Mouse (Mus musculus) liver, embryonic 15.5 days (tissue): ENCODE data around the gene Gm20219. TPM values are rescaled to one million over a fixed set of nuclear protein-coding genes. Genes with fewer than 3 reads are reported as not detected.
A peak's percentile ranks its signal among the peaks of the same experiment; 100 is the strongest.

Source experiments
- ATAC-seq: fragments of 200-750 bp; cut with Nextera tagmentation; 2 replicates; pipeline ENCODE4 v1.8.0; 2017; ENCODE audit warnings: moderate number of reproducible peaks, mild to moderate bottlenecking, moderate library complexity; ENCODE audit not compliant: insufficient read depth
- H3K27ac ChIP-seq: fragments of 300-500 bp; sonication (generic); replicated peaks from 2 replicates; pipeline ENCODE4 v1.5.1; 2015; ENCODE audit warnings: mild to moderate bottlenecking, inconsistent platforms
- H3K27me3 ChIP-seq: fragments of 300-500 bp; sonication (generic); 2 replicates; pipeline ENCODE4 v1.6.1; 2015; ENCODE audit warnings: mild to moderate bottlenecking, inconsistent platforms
- H3K36me3 ChIP-seq: fragments of 300-500 bp; sonication (generic); replicated peaks from 2 replicates; pipeline ENCODE4 v1.6.1; 2015; ENCODE audit warnings: moderate library complexity, mild to moderate bottlenecking, inconsistent platforms
- H3K4me1 ChIP-seq: fragments of 300-500 bp; sonication (generic); replicated peaks from 2 replicates; pipeline ENCODE4 v1.6.1; 2015; ENCODE audit warnings: inconsistent platforms
- H3K4me2 ChIP-seq: fragments of 300-500 bp; sonication (generic); 2 replicates; pipeline ENCODE4 v1.6.1; 2015; ENCODE audit warnings: moderate library complexity, mild to moderate bottlenecking, inconsistent platforms
- H3K4me3 ChIP-seq: fragments of 300-500 bp; sonication (generic); replicated peaks from 2 replicates; pipeline ENCODE4 v1.5.1; 2015; ENCODE audit warnings: mild to moderate bottlenecking, inconsistent platforms
- H3K9ac ChIP-seq: fragments of 300-500 bp; sonication (generic); 2 replicates; pipeline ENCODE4 v1.6.1; 2015; ENCODE audit warnings: moderate library complexity, mild to moderate bottlenecking, inconsistent platforms
- H3K9me3 ChIP-seq: fragments of 300-500 bp; sonication (generic); replicated peaks from 2 replicates; pipeline ENCODE4 v1.6.1; 2016; ENCODE audit warnings: inconsistent platforms
- WGBS: fragments of 180-500 bp; shearing (Covaris S2); methylation state at CpG from one replicate; pipeline ENCODE4 v1.1.7; 2015; ENCODE audit warnings: mixed read lengths; ENCODE audit not compliant: insufficient replicate concordance; 5-methylcytosine and 5-hydroxymethylcytosine counted together
- polyA plus RNA-seq: library from polyadenylated mRNA; unstranded; fragments of >200 nt; fragmentation: Nextera tagmentation; extraction: Ambion mirVana; gene quantifications from 2 replicates; pipeline ENCODE4 v1.2.1, GENCODE M21; 2015

Gene Gm20219
- polyA plus RNA-seq, 1 experiment from 2014 or later: 0.12 TPM

GRCm38 (mm10) chr17:56511707-56512090 is 42.5 kb downstream of the Gm20219 start:
- peak overlapping the region; percentile 35 for H3K4me2 ChIP-seq
- no peak overlapping the region for H3K4me3 ChIP-seq
- H3K9ac ChIP-seq: no peak overlapping the region

GRCm38 (mm10) chr17:56510970-56511706 is 43.0 kb downstream of the Gm20219 start:
- no peaks in the 10 kb centered on the region for H3K36me3 ChIP-seq
- 8% methylated on average over 60 of the region's 60 CpGs for WGBS
- H3K4me3 ChIP-seq: peak overlapping the region; percentile 18; the same call in 1 of the 2 replicates
- ATAC-seq: no peak
- peak overlapping the region; percentile 35 for H3K4me2 ChIP-seq
- peaks cover 28% of the 10 kb centered on the region for H3K4me1 ChIP-seq
- no peak overlapping the region for H3K9ac ChIP-seq
- no peaks in the 10 kb centered on the region for H3K9me3 ChIP-seq
- H3K27ac ChIP-seq: no peak overlapping the region
- H3K27me3 ChIP-seq: peaks cover 80% of the 10 kb centered on the region

More at GRCm38 (mm10) chr17:56511707-56512090, 42.5 kb downstream of the Gm20219 start:
- 27% methylated on average over 29 of the region's 29 CpGs for WGBS
- Histone ChIP-seq H3K36me3 (no peaks in the 10 kb centered on the region), H3K9me3 (no peaks in the 10 kb centered on the region), H3K27ac (no peak overlapping the region), H3K27me3 (peaks cover 86% of the 10 kb centered on the region), H3K4me1 (peaks cover 26% of the 10 kb centered on the region)
- no peak for ATAC-seq

- no peak overlapping the region for H3K27ac ChIP-seq
- WGBS: 21% methylated on average over 27 of the region's 27 CpGs
- H3K4me1 ChIP-seq: peaks cover 23% of the 10 kb centered on the region
- no peak overlapping the region for H3K4me3 ChIP-seq
- H3K4me2 ChIP-seq: 0 out of 2 replicates have a peak overlapping the region, but pooled peaks have one; percentile 18
- H3K36me3 ChIP-seq: no peaks in the 10 kb centered on the region
- no peak for ATAC-seq
- no peak overlapping the region for H3K9ac ChIP-seq
- H3K27me3 ChIP-seq: peaks cover 74% of the 10 kb centered on the region
- H3K9me3 ChIP-seq: no peaks in the 10 kb centered on the region
Observed at GRCm38 (mm10) chr17:56510473-56510969, 43.7 kb downstream of the Gm20219 start.

GRCm38 (mm10) chr17:56509707-56510472 is 44.3 kb downstream of the Gm20219 start:
- WGBS: 7% methylated on average over 33 of the region's 37 CpGs
- ATAC-seq: no peak
- Histone ChIP-seq H3K27ac (no peak overlapping the region), H3K4me1 (peaks cover 23% of the 10 kb centered on the region), H3K36me3 (no peaks in the 10 kb centered on the region), H3K9me3 (no peaks in the 10 kb centered on the region), H3K27me3 (peaks cover 68% of the 10 kb centered on the region), H3K9ac (no peak overlapping the region), H3K4me3 (no peak overlapping the region), H3K4me2 (peak overlapping the region; percentile 18; the same call in 1 of the 2 replicates)

- Histone ChIP-seq H3K27ac (no peak overlapping the region), H3K9me3 (no peaks in the 10 kb centered on the region), H3K9ac (no peak overlapping the region), H3K27me3 (peaks cover 61% of the 10 kb centered on the region), H3K4me3 (no peak overlapping the region), H3K4me1 (peaks cover 23% of the 10 kb centered on the region), H3K4me2 (no peak overlapping the region), H3K36me3 (no peaks in the 10 kb centered on the region)
- WGBS: 46% methylated on average over 10 of the region's 10 CpGs
- no peak for ATAC-seq
Observed at GRCm38 (mm10) chr17:56509021-56509640, 45.1 kb downstream of the Gm20219 start.

DNA sequence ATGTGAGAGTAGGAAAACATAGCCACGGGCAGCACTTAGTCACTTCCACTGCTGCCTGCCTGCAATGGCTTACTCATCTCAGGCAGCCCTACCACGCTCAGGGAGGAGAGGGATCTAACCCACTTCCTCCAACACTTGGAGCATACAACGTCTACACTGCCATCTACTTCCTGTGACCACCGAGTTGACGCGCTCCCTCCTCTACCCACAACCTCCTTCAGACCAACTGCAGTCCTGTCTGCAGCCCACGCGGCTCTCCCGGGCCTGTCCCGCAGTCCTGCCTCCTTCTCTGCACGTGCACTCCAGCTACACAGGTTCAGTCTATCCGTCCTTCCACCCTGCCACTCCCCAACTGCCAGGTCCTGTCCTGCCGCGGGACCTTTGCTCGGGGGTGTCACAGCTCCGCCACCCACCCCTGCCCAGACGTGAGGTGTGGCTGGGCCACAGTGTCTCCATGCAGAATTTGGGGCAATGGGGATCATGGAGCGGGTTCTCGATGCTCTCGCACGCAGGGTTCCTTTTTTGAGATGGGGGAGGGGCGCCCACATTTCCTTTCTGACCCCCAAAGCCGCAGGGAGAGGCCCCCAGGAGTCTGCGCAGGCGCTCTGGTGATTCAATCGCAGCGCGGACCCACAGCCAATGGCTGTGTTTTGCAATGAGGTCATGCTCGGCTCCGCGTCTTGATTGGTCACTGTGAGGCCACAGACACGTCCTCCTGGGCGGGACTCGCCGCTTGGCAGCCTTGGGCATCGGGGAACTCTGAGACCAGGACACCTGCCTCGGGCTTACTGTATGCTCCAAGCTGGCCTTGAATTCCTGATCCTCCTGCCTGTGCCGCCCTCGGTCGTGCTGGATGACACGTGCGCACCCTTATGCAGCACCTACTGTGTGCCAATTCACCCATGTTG is 46.8 kb downstream of the Gm20219 start:
- peak overlapping the region; percentile 71 for H3K27ac ChIP-seq
- under 1% methylated on average over 42 of the region's 42 CpGs for WGBS
- peak overlapping the region; percentile 53 for H3K9ac ChIP-seq
- peaks cover 23% of the 10 kb centered on the region for H3K4me1 ChIP-seq
- peaks cover 47% of the 10 kb centered on the region for H3K27me3 ChIP-seq
- peak overlapping the region; percentile 84 for H3K4me2 ChIP-seq
- peak; percentile 85 for ATAC-seq
- H3K4me3 ChIP-seq: peak overlapping the region; percentile 60
- no peaks in the 10 kb centered on the region for H3K9me3 ChIP-seq
- H3K36me3 ChIP-seq: no peaks in the 10 kb centered on the region

DNA sequence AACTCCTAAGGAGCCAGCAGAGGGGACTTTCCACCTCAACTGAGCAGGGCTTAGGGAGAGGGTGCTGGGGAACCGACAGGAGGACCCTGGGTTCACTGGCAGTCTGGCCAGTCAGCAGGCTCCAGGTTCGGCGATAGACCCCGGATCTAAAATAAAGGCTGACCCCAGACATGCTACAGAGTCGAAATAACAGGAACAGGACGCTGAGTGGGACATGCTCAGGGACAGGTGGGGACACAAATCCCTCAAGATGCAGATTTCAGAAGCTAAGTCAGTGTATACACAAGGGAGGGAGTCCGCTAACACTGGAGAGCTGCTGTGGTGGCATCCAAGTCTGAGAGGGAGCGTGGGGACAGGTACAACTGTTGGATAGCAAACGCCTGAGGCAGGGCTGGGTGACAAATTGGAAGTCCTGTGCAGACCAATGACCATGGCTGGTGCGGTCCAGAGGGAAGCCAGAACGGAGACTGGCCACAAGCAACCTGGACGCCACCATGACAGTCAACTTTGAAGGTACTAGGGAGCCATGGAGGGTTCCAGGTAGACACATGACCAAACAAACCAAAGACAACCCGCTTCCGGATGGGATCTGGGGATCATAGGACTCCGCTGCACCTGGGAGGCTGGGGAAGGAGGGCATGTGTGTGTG is 47.6 kb downstream of the Gm20219 start:
- H3K4me1 ChIP-seq: peaks cover 23% of the 10 kb centered on the region
- H3K27me3 ChIP-seq: peaks cover 38% of the 10 kb centered on the region
- H3K9me3 ChIP-seq: no peaks in the 10 kb centered on the region
- WGBS: 58% methylated on average over 15 of the region's 15 CpGs
- no peaks in the 10 kb centered on the region for H3K36me3 ChIP-seq
- peak overlapping the region; percentile 84 for H3K4me2 ChIP-seq
- no peak overlapping the region for H3K9ac ChIP-seq
- H3K27ac ChIP-seq: no peak overlapping the region
- no peak for ATAC-seq
- peak overlapping the region; percentile 60 for H3K4me3 ChIP-seq

DNA sequence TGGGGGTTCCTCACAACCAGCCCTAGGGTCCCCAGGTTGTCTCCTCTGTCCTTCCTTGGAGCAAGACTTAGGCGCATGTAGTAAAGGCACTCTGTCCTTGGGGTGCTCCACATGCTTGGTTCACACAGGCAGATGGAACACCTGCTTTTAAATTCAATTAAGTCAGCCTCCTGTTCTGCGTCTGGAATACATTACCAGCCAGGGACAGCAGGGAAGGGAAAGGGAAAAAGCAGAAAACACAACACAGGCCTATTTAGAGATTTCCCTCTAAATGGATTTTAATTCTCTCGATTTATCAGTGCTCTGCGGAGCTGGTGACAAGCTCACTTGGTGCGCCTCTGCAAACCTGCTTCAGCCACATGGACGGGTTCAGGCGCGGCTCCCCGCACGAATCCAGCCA is 48.8 kb downstream of the Gm20219 start:
- Histone ChIP-seq H3K27me3 (peaks cover 26% of the 10 kb centered on the region), H3K4me2 (no peak overlapping the region), H3K36me3 (no peaks in the 10 kb centered on the region), H3K4me3 (no peak overlapping the region), H3K27ac (no peak overlapping the region), H3K4me1 (peaks cover 17% of the 10 kb centered on the region), H3K9ac (no peak overlapping the region), H3K9me3 (no peaks in the 10 kb centered on the region)
- WGBS: 78% methylated on average over 10 of the region's 10 CpGs
- no peak for ATAC-seq

- no peaks in the 10 kb centered on the region for H3K36me3 ChIP-seq
- no peak for ATAC-seq
- no peak overlapping the region for H3K27ac ChIP-seq
- H3K9me3 ChIP-seq: no peaks in the 10 kb centered on the region
- no peak overlapping the region for H3K4me2 ChIP-seq
- H3K9ac ChIP-seq: no peak overlapping the region
- no peaks in the 10 kb centered on the region for H3K27me3 ChIP-seq
- 30% methylated on average over 9 of the region's 9 CpGs for WGBS
- peaks cover 11% of the 10 kb centered on the region; the same call in 1 of the 2 replicates for H3K4me1 ChIP-seq
- no peak overlapping the region for H3K4me3 ChIP-seq
Observed at GRCm38 (mm10) chr17:56502526-56502925, 51.7 kb downstream of the Gm20219 start.
